Mouse (Mus musculus) heart, embryonic 10.5 days (tissue): Measurements from ENCODE around the gene Bhlhe40. TPM values are rescaled to one million over a fixed set of nuclear protein-coding genes. Genes with fewer than 3 reads are reported as not detected.

Experiments
- DNase-seq: peaks from one replicate; pipeline ENCODE4 v3.0.0-alpha.2; 2017; ENCODE audit warnings: low spot score
- H3K27ac ChIP-seq: fragments of 300-500 bp; sonication (generic); 2 replicates; pipeline ENCODE4 v1.5.1; 2016; ENCODE audit warnings: mild to moderate bottlenecking
- H3K27me3 ChIP-seq: fragments of 300-500 bp; sonication (generic); 2 replicates; pipeline ENCODE4 v1.6.1; 2016; ENCODE audit warnings: mild to moderate bottlenecking; ENCODE audit not compliant: poor library complexity, insufficient read depth, severe bottlenecking
- H3K36me3 ChIP-seq: fragments of 300-500 bp; sonication (generic); 2 replicates; pipeline ENCODE4 v1.6.1; 2016; ENCODE audit warnings: mild to moderate bottlenecking, moderate library complexity
- H3K4me1 ChIP-seq: fragments of 300-500 bp; sonication (generic); 2 replicates; pipeline ENCODE4 v1.6.1; 2016; ENCODE audit warnings: mild to moderate bottlenecking
- H3K4me3 ChIP-seq: fragments of 300-500 bp; sonication (generic); 2 replicates; pipeline ENCODE4 v1.5.1; 2016; ENCODE audit warnings: mild to moderate bottlenecking, moderate library complexity
- H3K9me3 ChIP-seq: fragments of 300-500 bp; sonication (generic); 2 replicates; pipeline ENCODE4 v1.6.1; 2016; ENCODE audit warnings: mild to moderate bottlenecking, moderate library complexity
- WGBS: fragments of 180-500 bp; shearing (Covaris S2); methylation state at CpG from one replicate; pipeline ENCODE4 v1.1.7; 2016; 5-methylcytosine and 5-hydroxymethylcytosine counted together
- polyA plus RNA-seq: library from polyadenylated mRNA; unstranded; fragments of >200 nt; fragmentation: Nextera tagmentation; extraction: Ambion mirVana; gene quantifications from 2 replicates; pipeline ENCODE4 v1.2.1, GENCODE M21; 2016

The Bhlhe40 gene
- 7.8 and 10.8 TPM in 2 replicates for polyA plus RNA-seq

- Histone ChIP-seq H3K27ac (peak within 1 kb of the TSS; percentile 96), H3K36me3 (peaks cover 11% of the 10 kb centered on the region), H3K27me3 (peaks cover 10% of the 10 kb centered on the region; the same call in 1 of the 2 replicates), H3K4me1 (peaks cover 39% of the 10 kb centered on the region), H3K9me3 (no peaks in the 10 kb centered on the region), H3K4me3 (peak within 1 kb of the TSS; percentile 74)
- under 1% methylated on average over 37 of the region's 43 CpGs for WGBS
- DNase-seq = peak; percentile 95
Measured at GRCm38 (mm10) chr6:108660206-108660877, at the start of gene Bhlhe40. Gene Bhlhe40 (plus strand): TSS chr6:108660629.

GRCm38 (mm10) chr6:108611663-108612062 is 48.8 kb upstream of the Bhlhe40 start:
- no peak overlapping the region for H3K27ac ChIP-seq
- no peak overlapping the region for H3K4me3 ChIP-seq
- 65% methylated on average over 3 of the region's 3 CpGs for WGBS
- no peak for DNase-seq
- H3K27me3 ChIP-seq = no peaks in the 10 kb centered on the region
- H3K4me1 ChIP-seq = peaks cover 3% of the 10 kb centered on the region; the same call in 1 of the 2 replicates
- no peaks in the 10 kb centered on the region for H3K36me3 ChIP-seq
- H3K9me3 ChIP-seq = no peaks in the 10 kb centered on the region

- Histone ChIP-seq H3K36me3 (no peaks in the 10 kb centered on the region), H3K27ac (no peak overlapping the region), H3K9me3 (no peaks in the 10 kb centered on the region), H3K4me1 (no peaks in the 10 kb centered on the region), H3K27me3 (no peaks in the 10 kb centered on the region), H3K4me3 (no peak overlapping the region)
- no peak for DNase-seq
- WGBS = 80% methylated on average over 10 of the region's 10 CpGs
Measured at GRCm38 (mm10) chr6:108618025-108618424, 42.4 kb upstream of the Bhlhe40 start.

DNA sequence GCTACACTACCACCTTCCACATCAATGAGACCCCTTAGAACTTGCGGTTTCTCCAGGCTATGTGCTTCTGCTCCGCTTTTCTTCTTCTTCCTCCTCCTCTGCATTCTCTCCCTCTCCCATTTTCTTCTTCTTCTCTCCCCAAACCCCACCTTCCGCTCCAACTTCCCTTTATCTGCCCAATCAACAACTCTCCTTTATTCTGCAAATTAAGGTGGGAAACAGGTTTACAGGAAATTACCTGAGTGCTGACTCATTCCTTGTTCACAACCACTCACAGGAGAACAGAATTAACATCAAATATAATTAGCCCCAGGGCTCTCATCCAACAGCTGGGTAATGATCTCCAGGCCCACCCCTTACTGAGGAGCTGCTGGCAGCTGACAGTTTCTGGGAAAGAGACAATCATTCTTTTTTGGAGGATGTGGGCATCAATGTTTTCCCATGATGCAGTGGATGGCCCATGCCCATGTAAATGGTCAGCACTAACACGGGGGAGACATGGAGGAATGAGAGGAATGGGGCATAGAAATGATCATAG is 37.3 kb upstream of the Bhlhe40 start:
- H3K36me3 ChIP-seq = no peaks in the 10 kb centered on the region
- H3K27me3 ChIP-seq = no peaks in the 10 kb centered on the region
- no peak overlapping the region for H3K27ac ChIP-seq
- H3K9me3 ChIP-seq = no peaks in the 10 kb centered on the region
- DNase-seq = no peak
- WGBS = 82% methylated on average over 4 of the region's 4 CpGs
- no peak overlapping the region for H3K4me3 ChIP-seq
- no peaks in the 10 kb centered on the region for H3K4me1 ChIP-seq

DNA sequence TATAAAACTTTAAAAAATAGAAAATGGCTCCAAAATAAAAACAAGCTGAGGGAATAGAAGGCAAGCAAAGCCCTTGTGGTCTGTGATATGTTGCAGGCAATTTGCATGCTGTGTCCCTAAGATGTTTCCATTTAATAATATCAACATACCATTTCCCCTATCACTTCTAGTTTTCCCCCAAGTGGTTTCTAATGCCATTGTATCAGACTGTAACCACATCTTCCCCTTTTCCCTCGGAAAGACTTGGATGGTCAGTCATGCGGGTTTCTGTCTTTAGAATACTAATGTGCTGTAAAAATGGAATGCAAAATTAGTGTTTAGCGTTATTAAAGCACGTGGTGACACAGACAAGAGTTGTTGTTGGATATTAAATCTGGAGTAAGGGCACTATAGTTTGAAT is 35.5 kb upstream of the Bhlhe40 start:
- no peak for DNase-seq
- 84% methylated on average over 4 of the region's 4 CpGs for WGBS

DNA sequence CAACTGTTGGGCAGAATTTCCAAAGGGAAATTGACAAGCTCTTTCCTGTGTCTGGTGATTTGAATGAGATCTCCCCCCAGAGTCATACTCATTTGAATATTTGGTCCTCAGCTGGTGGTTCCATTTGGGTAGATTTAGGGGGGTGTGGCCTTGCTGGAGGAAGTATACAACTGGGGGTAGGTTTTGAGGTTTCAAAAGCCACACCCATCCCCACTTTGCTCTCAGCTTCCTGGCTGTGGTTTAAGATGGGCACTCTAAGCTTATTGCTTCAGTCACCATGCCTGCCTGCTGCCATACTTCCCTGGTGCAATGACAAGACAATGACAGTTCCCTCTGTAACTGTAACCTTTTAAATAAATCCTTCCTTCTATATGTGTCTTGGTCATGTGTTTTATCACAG is 29.7 kb upstream of the Bhlhe40 start:
- no peaks in the 10 kb centered on the region for H3K27me3 ChIP-seq
- no peak overlapping the region for H3K27ac ChIP-seq
- H3K36me3 ChIP-seq = no peaks in the 10 kb centered on the region
- DNase-seq = no peak
- no peaks in the 10 kb centered on the region; the same call in 1 of the 2 replicates for H3K9me3 ChIP-seq
- H3K4me1 ChIP-seq = no peaks in the 10 kb centered on the region
- H3K4me3 ChIP-seq = no peak overlapping the region

More for the DNA sequence above, 35.5 kb upstream of the Bhlhe40 start:
- Histone ChIP-seq H3K27ac (no peak overlapping the region), H3K27me3 (no peaks in the 10 kb centered on the region), H3K4me1 (no peaks in the 10 kb centered on the region), H3K36me3 (no peaks in the 10 kb centered on the region), H3K9me3 (no peaks in the 10 kb centered on the region; the same call in 1 of the 2 replicates), H3K4me3 (no peak overlapping the region)

DNA sequence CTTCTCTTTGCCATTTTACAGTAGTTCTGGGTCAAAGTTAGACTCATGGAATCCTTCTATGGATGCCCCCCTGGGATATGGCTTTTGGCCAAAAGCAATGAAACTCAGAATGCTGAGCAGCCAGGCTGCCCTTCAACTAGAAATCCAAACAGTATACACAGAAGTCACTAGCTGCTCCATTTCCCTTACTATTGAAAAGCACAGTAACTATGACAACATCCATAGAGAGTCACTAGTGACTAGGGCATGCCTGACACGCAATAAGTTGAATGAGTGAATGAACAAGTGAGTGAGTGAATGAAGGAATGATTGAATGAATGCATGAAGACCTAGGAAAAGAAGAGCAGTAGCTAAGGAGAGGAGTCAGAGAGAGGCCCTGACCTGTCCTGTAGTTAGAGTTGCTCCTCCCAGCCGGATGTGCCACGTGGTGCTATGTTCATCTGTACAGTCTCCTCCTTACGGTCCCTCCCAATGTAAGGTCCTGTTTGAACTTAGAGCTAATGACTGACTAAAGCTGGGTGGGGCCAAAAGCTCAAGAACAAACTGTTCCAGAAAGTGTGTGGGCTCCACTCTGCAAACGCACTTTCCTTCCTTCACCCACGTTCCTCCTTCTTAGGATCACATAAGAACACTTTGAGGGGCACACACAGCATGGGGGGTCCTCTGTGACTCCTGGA is 22.1 kb upstream of the Bhlhe40 start:
- no peaks in the 10 kb centered on the region for H3K4me1 ChIP-seq
- H3K9me3 ChIP-seq = no peaks in the 10 kb centered on the region
- H3K36me3 ChIP-seq = no peaks in the 10 kb centered on the region
- H3K27me3 ChIP-seq = no peaks in the 10 kb centered on the region
- no peak overlapping the region for H3K4me3 ChIP-seq
- 89% methylated on average over 6 of the region's 6 CpGs for WGBS
- DNase-seq = no peak
- H3K27ac ChIP-seq = no peak overlapping the region

GRCm38 (mm10) chr6:108642020-108642419 is 18.4 kb upstream of the Bhlhe40 start:
- Histone ChIP-seq H3K9me3 (no peaks in the 10 kb centered on the region), H3K36me3 (no peaks in the 10 kb centered on the region), H3K4me3 (no peak overlapping the region), H3K27ac (no peak overlapping the region), H3K27me3 (no peaks in the 10 kb centered on the region), H3K4me1 (no peaks in the 10 kb centered on the region)
- WGBS = 48% methylated on average over 7 of the region's 7 CpGs
- no peak for DNase-seq

GRCm38 (mm10) chr6:108643035-108643434 is 17.4 kb upstream of the Bhlhe40 start:
- Histone ChIP-seq H3K27me3 (no peaks in the 10 kb centered on the region), H3K27ac (no peak overlapping the region), H3K4me3 (no peak overlapping the region), H3K4me1 (no peaks in the 10 kb centered on the region), H3K36me3 (no peaks in the 10 kb centered on the region), H3K9me3 (no peaks in the 10 kb centered on the region)
- WGBS = 63% methylated on average over 6 of the region's 6 CpGs
- DNase-seq = no peak

DNA sequence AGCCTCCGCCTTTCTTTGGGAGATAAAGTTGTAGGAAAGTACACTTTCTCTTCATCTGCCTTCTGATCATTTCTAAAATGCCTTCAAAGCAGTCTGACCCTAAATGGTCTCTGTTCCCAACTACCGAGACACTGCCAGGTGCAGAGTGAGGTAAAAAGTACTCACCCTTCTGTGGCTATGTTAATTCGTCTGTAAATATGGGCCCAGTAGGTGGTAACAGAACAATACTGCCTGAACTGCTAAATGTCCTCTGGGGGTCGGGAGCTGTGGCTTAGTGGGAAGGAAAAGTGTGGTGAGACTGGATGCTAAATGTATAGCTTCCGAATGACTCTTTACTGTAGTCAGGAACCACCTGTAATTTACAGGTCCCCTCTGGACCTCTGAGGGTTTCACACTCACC is 16.1 kb upstream of the Bhlhe40 start:
- WGBS = 55% methylated on average over 5 of the region's 5 CpGs
- Histone ChIP-seq H3K4me1 (no peaks in the 10 kb centered on the region), H3K27ac (no peak overlapping the region), H3K4me3 (no peak overlapping the region), H3K27me3 (no peaks in the 10 kb centered on the region), H3K36me3 (no peaks in the 10 kb centered on the region), H3K9me3 (no peaks in the 10 kb centered on the region)
- no peak for DNase-seq

DNA sequence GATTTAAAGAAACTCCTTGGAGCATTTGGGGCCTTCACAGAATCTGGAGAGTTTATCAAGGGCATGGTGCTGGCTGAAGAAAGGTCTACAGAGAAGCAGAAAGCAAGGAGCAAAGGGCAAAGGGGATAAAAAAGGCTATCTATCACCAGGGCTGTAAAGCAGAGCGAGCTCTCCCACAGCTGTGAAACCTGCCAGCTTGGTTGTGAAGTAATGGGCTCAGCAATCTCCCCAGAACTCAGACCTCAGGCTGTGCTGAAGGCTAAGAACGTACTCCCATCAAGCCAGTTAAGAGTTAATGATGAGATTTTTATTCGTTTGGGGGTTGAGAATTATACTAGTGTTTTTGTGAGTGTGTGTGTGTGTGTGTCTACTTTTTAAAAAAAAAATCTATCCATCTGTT is 13.3 kb upstream of the Bhlhe40 start:
- Histone ChIP-seq H3K27ac (no peak overlapping the region), H3K4me3 (no peak overlapping the region), H3K9me3 (no peaks in the 10 kb centered on the region), H3K4me1 (no peaks in the 10 kb centered on the region), H3K36me3 (no peaks in the 10 kb centered on the region), H3K27me3 (no peaks in the 10 kb centered on the region)
- DNase-seq = no peak
- WGBS = 43% methylated on average over 3 of the region's 3 CpGs

- 70% methylated on average over 6 of the region's 6 CpGs for WGBS
- no peak for DNase-seq
Measured at GRCm38 (mm10) chr6:108648072-108648471, 12.4 kb upstream of the Bhlhe40 start.

DNA sequence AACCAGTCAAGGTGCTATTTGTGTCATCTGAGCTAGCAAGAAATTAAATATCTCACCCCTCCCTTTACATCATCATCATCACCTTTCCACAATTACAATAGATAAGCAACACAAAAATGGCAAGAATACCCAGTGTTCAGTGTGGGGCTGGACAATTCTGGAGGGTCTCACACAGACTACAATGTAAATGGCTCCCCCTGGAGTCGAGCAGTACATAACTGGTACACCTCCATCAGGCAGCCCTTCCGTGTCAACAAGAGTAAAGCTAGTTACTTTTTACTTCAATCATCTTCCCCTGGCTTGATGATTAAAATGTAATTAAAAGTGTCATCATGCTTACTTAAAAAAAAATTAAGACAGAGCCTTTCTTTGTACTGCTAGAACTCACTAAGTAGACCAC is 4.6 kb upstream of the Bhlhe40 start:
- peaks cover 22% of the 10 kb centered on the region for H3K4me1 ChIP-seq
- H3K27me3 ChIP-seq = no peaks in the 10 kb centered on the region
- H3K4me3 ChIP-seq = no peak overlapping the region
- H3K36me3 ChIP-seq = no peaks in the 10 kb centered on the region
- H3K27ac ChIP-seq = no peak overlapping the region
- WGBS = 43% methylated on average over 2 of the region's 2 CpGs
- DNase-seq = no peak
- no peaks in the 10 kb centered on the region for H3K9me3 ChIP-seq

More at GRCm38 (mm10) chr6:108648072-108648471, 12.4 kb upstream of the Bhlhe40 start:
- Histone ChIP-seq H3K27ac (no peak overlapping the region), H3K27me3 (no peaks in the 10 kb centered on the region), H3K9me3 (no peaks in the 10 kb centered on the region), H3K4me3 (no peak overlapping the region), H3K36me3 (no peaks in the 10 kb centered on the region), H3K4me1 (no peaks in the 10 kb centered on the region)
